Mouse (Mus musculus) lung, postnatal 0 days (tissue): ENCODE results near the gene Olfml2a. TPM values are rescaled to one million over a fixed set of nuclear protein-coding genes. Genes with fewer than 3 reads are reported as not detected.

Experiments
- ATAC-seq: fragments of 200-750 bp; cut with Nextera tagmentation; 2 replicates; pipeline ENCODE4 v1.8.0; 2017; ENCODE audit warnings: moderate library complexity
- DNase-seq: peaks from one replicate; pipeline ENCODE4 v3.0.0-alpha.2; 2016; ENCODE audit warnings: low spot score
- H3K27ac ChIP-seq: fragments of 300-500 bp; sonication (generic); 2 replicates; pipeline ENCODE4 v1.5.1; 2014; ENCODE audit warnings: antibody characterized with exemption, mild to moderate bottlenecking, low read length, mixed read lengths
- H3K27me3 ChIP-seq: fragments of 300-500 bp; sonication (generic); replicated peaks from 2 replicates; pipeline ENCODE4 v1.6.1; 2014; ENCODE audit warnings: low read length, mixed read lengths; ENCODE audit not compliant: insufficient read depth
- H3K36me3 ChIP-seq: fragments of 300-500 bp; sonication (generic); 2 replicates; pipeline ENCODE4 v1.6.1; 2014; ENCODE audit warnings: low read length, mixed read lengths; ENCODE audit not compliant: insufficient read depth
- H3K4me1 ChIP-seq: fragments of 300-500 bp; sonication (generic); 2 replicates; pipeline ENCODE4 v1.6.1; 2014; ENCODE audit warnings: antibody characterized with exemption, low read depth, low read length, mixed read lengths; ENCODE audit not compliant: insufficient read depth
- H3K4me2 ChIP-seq: fragments of 300-500 bp; sonication (generic); replicated peaks from 2 replicates; pipeline ENCODE4 v1.6.1; 2014; ENCODE audit warnings: low read depth, mild to moderate bottlenecking, low read length, moderate library complexity, mixed read lengths
- H3K4me3 ChIP-seq: fragments of 300-500 bp; sonication (generic); 2 replicates; pipeline ENCODE4 v1.5.1; 2014; ENCODE audit warnings: low read depth, low read length
- H3K9ac ChIP-seq: fragments of 300-500 bp; sonication (generic); replicated peaks from 2 replicates; pipeline ENCODE4 v1.6.1; 2014; ENCODE audit warnings: low read depth, mild to moderate bottlenecking
- H3K9me3 ChIP-seq: fragments of 300-500 bp; sonication (generic); 2 replicates; pipeline ENCODE4 v1.6.1; 2016; ENCODE audit warnings: low read length, mixed read lengths
- CTCF ChIP-seq: IDR thresholded peaks from 2 replicates; pipeline ENCODE4 v1.5.1; 2016; ENCODE audit warnings: antibody characterized with exemption, mild to moderate bottlenecking
- EP300 ChIP-seq: IDR thresholded peaks from 2 replicates; pipeline ENCODE4 v1.6.1; 2016; ENCODE audit warnings: antibody characterized with exemption, mild to moderate bottlenecking, control low read depth
- WGBS: fragments of 180-500 bp; shearing (Covaris S2); extraction: QIAGEN DNeasy Blood & Tissue Kit; methylation state at CpG from one replicate; pipeline ENCODE4 v1.1.7; 2014; 5-methylcytosine and 5-hydroxymethylcytosine counted together
- polyA plus RNA-seq: library from polyadenylated mRNA; unstranded; fragments of >200 nt; fragmentation: Nextera tagmentation; extraction: Ambion mirVana; gene quantifications from 2 replicates; pipeline ENCODE4 v1.2.1, GENCODE M21; 2015

The Olfml2a gene
- polyA plus RNA-seq, 1 experiment from 2014 or later: 5.9 TPM

GRCm38 (mm10) chr2:38987371-38987770, 55.6 kb downstream of the Olfml2a start:
- DNase-seq: no peak
- no peak overlapping the region for H3K4me3 ChIP-seq
- no peaks in the 10 kb centered on the region for H3K36me3 ChIP-seq
- H3K27me3 ChIP-seq: no peaks in the 10 kb centered on the region
- TF ChIP-seq CTCF (no peak), EP300 (no peak)
- no peaks in the 10 kb centered on the region for H3K4me1 ChIP-seq
- H3K9me3 ChIP-seq: no peaks in the 10 kb centered on the region
- H3K4me2 ChIP-seq: no peak overlapping the region
- H3K27ac ChIP-seq: no peak overlapping the region
- WGBS: 38% methylated on average over 1 of the region's 1 CpGs
- ATAC-seq: peak; percentile 42
- H3K9ac ChIP-seq: no peak overlapping the region

- no peak overlapping the region for H3K4me3 ChIP-seq
- no peak for DNase-seq
- H3K27me3 ChIP-seq: no peaks in the 10 kb centered on the region
- WGBS: 70% methylated on average over 6 of the region's 6 CpGs
- no peak for ATAC-seq
- H3K4me1 ChIP-seq: no peaks in the 10 kb centered on the region
- no peak overlapping the region for H3K27ac ChIP-seq
- no peaks in the 10 kb centered on the region for H3K9me3 ChIP-seq
- TF ChIP-seq CTCF (no peak), EP300 (no peak)
- H3K4me2 ChIP-seq: no peak overlapping the region
- H3K36me3 ChIP-seq: no peaks in the 10 kb centered on the region
- no peak overlapping the region for H3K9ac ChIP-seq
Measured at GRCm38 (mm10) chr2:38987803-38988510, 56.2 kb downstream of the Olfml2a start.

GRCm38 (mm10) chr2:38988929-38989328, 57.2 kb downstream of the Olfml2a start:
- Histone ChIP-seq H3K4me2 (no peak overlapping the region), H3K27me3 (no peaks in the 10 kb centered on the region), H3K4me1 (no peaks in the 10 kb centered on the region), H3K36me3 (no peaks in the 10 kb centered on the region), H3K27ac (no peak overlapping the region), H3K4me3 (no peak overlapping the region), H3K9ac (no peak overlapping the region), H3K9me3 (no peaks in the 10 kb centered on the region)
- DNase-seq: no peak
- no peak for ATAC-seq
- WGBS: 85% methylated on average over 2 of the region's 2 CpGs
- TF ChIP-seq CTCF (no peak), EP300 (no peak)

- Histone ChIP-seq H3K27ac (no peak overlapping the region), H3K4me3 (no peak overlapping the region), H3K9me3 (no peaks in the 10 kb centered on the region), H3K36me3 (no peaks in the 10 kb centered on the region), H3K4me1 (no peaks in the 10 kb centered on the region), H3K27me3 (no peaks in the 10 kb centered on the region), H3K4me2 (no peak overlapping the region), H3K9ac (no peak overlapping the region)
- 47% methylated on average over 4 of the region's 4 CpGs for WGBS
- no peak for TF ChIP-seq EP300
- no peak for TF ChIP-seq CTCF
- DNase-seq (no peak), ATAC-seq (0 out of 2 replicates have a peak, but pooled peaks have one; percentile 27)
Measured at GRCm38 (mm10) chr2:38992004-38992403, 60.2 kb downstream of the Olfml2a start.

- H3K27me3 ChIP-seq: no peaks in the 10 kb centered on the region
- H3K4me3 ChIP-seq: no peak overlapping the region
- no peak overlapping the region for H3K27ac ChIP-seq
- H3K4me1 ChIP-seq: no peaks in the 10 kb centered on the region; the same call in 1 of the 2 replicates
- no peak for ATAC-seq
- H3K9me3 ChIP-seq: no peaks in the 10 kb centered on the region
- WGBS: 20% methylated on average over 4 of the region's 4 CpGs
- DNase-seq: no peak
- TF ChIP-seq EP300: no peak
- no peak for TF ChIP-seq CTCF
- no peak overlapping the region; the same call in 1 of the 2 replicates for H3K9ac ChIP-seq
- no peak overlapping the region for H3K4me2 ChIP-seq
- no peaks in the 10 kb centered on the region for H3K36me3 ChIP-seq
Measured at GRCm38 (mm10) chr2:38992452-38992851, 60.7 kb downstream of the Olfml2a start.

GRCm38 (mm10) chr2:38997386-38998374, 65.9 kb downstream of the Olfml2a start, which contains the start of gene Wdr38:
Gene Wdr38, plus strand, starts transcription at chr2:38997476.
- Histone ChIP-seq H3K4me3 (peak within 1 kb of the TSS; percentile 53), H3K27me3 (no peaks in the 10 kb centered on the region), H3K4me1 (peaks cover 3% of the 10 kb centered on the region; the same call in 1 of the 2 replicates), H3K36me3 (peaks cover 9% of the 10 kb centered on the region), H3K4me2 (peak within 1 kb of the TSS; percentile 63), H3K27ac (peak within 1 kb of the TSS; percentile 20; the same call in 1 of the 2 replicates), H3K9ac (peak within 1 kb of the TSS; percentile 48), H3K9me3 (no peaks in the 10 kb centered on the region)
- 11% methylated on average over 33 of the region's 33 CpGs for WGBS
- TF ChIP-seq CTCF (peak; percentile 98), EP300 (no peak)
- ATAC-seq (peak; percentile 97), DNase-seq (peak; percentile 91)
